Mouse (Mus musculus) CD4-positive, CD25-positive, alpha-beta regulatory T cell (primary cell): ENCODE measurements around the gene Obox2. TPM values are rescaled to one million over a fixed set of nuclear protein-coding genes. Genes with fewer than 3 reads are reported as not detected.

Experiments used
- polyA plus RNA-seq: library from polyadenylated mRNA; unstranded; fragments of 100-300 nt; shearing (Covaris generic); gene quantifications from one replicate; pipeline ENCODE4 v1.2.1, GENCODE M21; 2017

Gene Obox2
- polyA plus RNA-seq = not detected

GRCm38 (mm10) chr7:15388421-15388998 is at the start of gene Obox2, which contains the start of gene Obox1:
TSS of gene Obox2 (plus strand) at chr7:15388721.
TSS of gene Obox1 (plus strand) at chr7:15388948.

Other genes with a start within 250 kb of the Obox2 start
- 0.20 TPM for gene Obox1, start 227 bp downstream of the Obox2 start, polyA plus RNA-seq